Mouse (Mus musculus) heart, postnatal 14 days (tissue): Measurements from ENCODE around the gene Gh. TPM values are rescaled to one million over a fixed set of nuclear protein-coding genes. Genes with fewer than 3 reads are reported as not detected.

Experiments used
- total RNA-seq, 2 experiments: library from RNA; stranded (reverse); gene quantifications; 2 replicates each; pipeline ENCODE4 v1.2.3; 2021

The Gh gene
- total RNA-seq, 2 experiments from 2014 or later = not detected

Other genes starting within 250 kb of the Gh start
- gene Taco1, start 235.8 kb downstream of the Gh start, total RNA-seq = 10 to 100 TPM; 51.2 to 59.8 TPM
- 10 to 100 TPM; 45.9 to 47.1 TPM for gene Map3k3, start 217.3 kb downstream of the Gh start, total RNA-seq
- not detected for gene Gm10840, start 141.0 kb downstream of the Gh start, total RNA-seq
- 10 to 100 TPM in 1 of 2 experiments, 1 to 10 TPM in 1; 9.7 to 19.3 TPM for gene Limd2, start 141.0 kb downstream of the Gh start, total RNA-seq
- gene Strada, start 99.7 kb downstream of the Gh start, total RNA-seq = 1 to 10 TPM; 8.7 TPM
- 10 to 100 TPM; 74.4 to 76.0 TPM for gene Ccdc47, start 85.5 kb downstream of the Gh start, total RNA-seq
- gene Ddx42, start 84.9 kb downstream of the Gh start, total RNA-seq = 10 to 100 TPM; 29.2 to 30.0 TPM
- gene Ftsj3, start 45.8 kb downstream of the Gh start, total RNA-seq = 10 to 100 TPM; 19.3 to 21.4 TPM
- 100 to 1,000 TPM in 1 of 2 experiments, 10 to 100 TPM in 1; 99.9 to 105 TPM for gene Psmc5, start 45.7 kb downstream of the Gh start, total RNA-seq
- gene Smarcd2, start 28.9 kb downstream of the Gh start, total RNA-seq = 10 to 100 TPM; 28.7 to 30.8 TPM
- gene Tcam1, start 25.2 kb downstream of the Gh start, total RNA-seq = under 1 TPM in 1 of 2 experiments, not detected in 1; 0.07 TPM
- 1 to 10 TPM; 1.8 to 2.0 TPM for gene Cd79b, start 12.9 kb upstream of the Gh start, total RNA-seq
- gene Scn4a, start 51.4 kb upstream of the Gh start, total RNA-seq = 1 to 10 TPM; 6.8 to 7.9 TPM
- 1 to 10 TPM; 1.0 to 1.7 TPM for gene Prr29, start 63.6 kb upstream of the Gh start, total RNA-seq
- 10 to 100 TPM; 44.1 to 44.7 TPM for gene Icam2, start 86.2 kb upstream of the Gh start, total RNA-seq
- 10 to 100 TPM in 1 of 2 experiments, 1 to 10 TPM in 1; 9.9 to 10.9 TPM for gene Ern1, start 186.0 kb upstream of the Gh start, total RNA-seq